Mouse (Mus musculus): ENCODE data around the gene Prl7c1. TPM values are rescaled to one million over a fixed set of nuclear protein-coding genes. Genes with fewer than 3 reads are reported as not detected.
"Not testable (repeated sequence)": the region's sequence is repeated elsewhere in the genome, so short reads cannot be mapped to it uniquely, and the experiment has no call there.

Prl7c1 gene
- polyA plus RNA-seq (2016; fragmentation: Nextera tagmentation; extraction: Ambion mirVana): not detected in 2 replicates

- not testable (repeated sequence) for H3K4me1 ChIP-seq (replicated peaks); H3K36me3 ChIP-seq; H3K9ac ChIP-seq; H3K4me2 ChIP-seq; H3K27ac ChIP-seq (ENCODE audit: poor library complexity, severe bottlenecking); H3K27me3 ChIP-seq (replicated peaks); H3K4me3 ChIP-seq; H3K9me3 ChIP-seq (replicated peaks); ATAC-seq (ENCODE audit: insufficient number of reproducible peaks, low FRiP score)
- WGBS: 76% methylated on average over 3 of the region's 3 CpGs
These were observed at the start of gene Prl7c1 for GRCm38 (mm10) chr13:27780704-27781103. Gene Prl7c1 (minus strand): TSS chr13:27780804.

- Histone ChIP-seq H3K27ac (ENCODE audit: poor library complexity, severe bottlenecking) (no peak overlapping the region), H3K27me3 (replicated peaks) (no peaks in the 10 kb centered on the region), H3K9ac (no peak overlapping the region), H3K4me1 (replicated peaks) (no peaks in the 10 kb centered on the region), H3K36me3 (no peaks in the 10 kb centered on the region), H3K9me3 (replicated peaks) (no peaks in the 10 kb centered on the region), H3K4me3 (no peak overlapping the region), H3K4me2 (no peak overlapping the region)
- no peak for ATAC-seq (ENCODE audit: insufficient number of reproducible peaks, low FRiP score)
- WGBS: 71% methylated on average over 1 of the region's 1 CpGs
These were observed 22.2 kb upstream of the Prl7c1 start for GRCm38 (mm10) chr13:27802765-27803164.

GRCm38 (mm10) chr13:27801354-27801753, 20.8 kb upstream of the Prl7c1 start, which contains the start of gene Prl2a1:
Gene Prl2a1 (plus strand): TSS chr13:27801654.
- H3K27me3 ChIP-seq (replicated peaks): no peaks in the 10 kb centered on the region
- 85% methylated on average over 1 of the region's 1 CpGs for WGBS
- no peak for ATAC-seq (ENCODE audit: insufficient number of reproducible peaks, low FRiP score)

GRCm38 (mm10) chr13:27799303-27799702, 18.7 kb upstream of the Prl7c1 start:
- no peak for ATAC-seq (ENCODE audit: insufficient number of reproducible peaks, low FRiP score)
- H3K4me1 ChIP-seq (replicated peaks): no peaks in the 10 kb centered on the region
- H3K9ac ChIP-seq: no peak overlapping the region
- no peak overlapping the region for H3K4me2 ChIP-seq
- H3K9me3 ChIP-seq (replicated peaks): no peaks in the 10 kb centered on the region
- H3K4me3 ChIP-seq: no peak overlapping the region
- H3K27me3 ChIP-seq (replicated peaks): no peaks in the 10 kb centered on the region
- WGBS: 68% methylated on average over 4 of the region's 4 CpGs
- no peak overlapping the region for H3K27ac ChIP-seq (ENCODE audit: poor library complexity, severe bottlenecking)
- no peaks in the 10 kb centered on the region for H3K36me3 ChIP-seq

More at GRCm38 (mm10) chr13:27801354-27801753, 20.8 kb upstream of the Prl7c1 start, which contains the start of gene Prl2a1:
- Histone ChIP-seq H3K4me3 (no peak within 1 kb of the TSS), H3K27ac (ENCODE audit: poor library complexity, severe bottlenecking) (no peak within 1 kb of the TSS), H3K36me3 (no peaks in the 10 kb centered on the region), H3K4me2 (no peak within 1 kb of the TSS), H3K9me3 (replicated peaks) (no peaks in the 10 kb centered on the region), H3K4me1 (replicated peaks) (no peaks in the 10 kb centered on the region), H3K9ac (no peak within 1 kb of the TSS)

GRCm38 (mm10) chr13:27734512-27735186, 46.0 kb downstream of the Prl7c1 start:
- WGBS: 71% methylated on average over 10 of the region's 10 CpGs
- no peaks in the 10 kb centered on the region for H3K27me3 ChIP-seq (replicated peaks)
- ATAC-seq (ENCODE audit: insufficient number of reproducible peaks, low FRiP score): no peak
- no peaks in the 10 kb centered on the region for H3K36me3 ChIP-seq
- H3K9ac ChIP-seq: no peak overlapping the region
- no peak overlapping the region for H3K27ac ChIP-seq (ENCODE audit: poor library complexity, severe bottlenecking)
- H3K4me1 ChIP-seq (replicated peaks): no peaks in the 10 kb centered on the region
- H3K4me2 ChIP-seq: no peak overlapping the region
- H3K4me3 ChIP-seq: no peak overlapping the region
- no peaks in the 10 kb centered on the region for H3K9me3 ChIP-seq (replicated peaks)

GRCm38 (mm10) chr13:27730286-27730959, 50.2 kb downstream of the Prl7c1 start:
- H3K9ac ChIP-seq; H3K9me3 ChIP-seq (replicated peaks); H3K4me3 ChIP-seq; H3K4me2 ChIP-seq; ATAC-seq (ENCODE audit: insufficient number of reproducible peaks, low FRiP score); H3K36me3 ChIP-seq; H3K4me1 ChIP-seq (replicated peaks); H3K27ac ChIP-seq (ENCODE audit: poor library complexity, severe bottlenecking); H3K27me3 ChIP-seq (replicated peaks): not testable (repeated sequence)
- WGBS: 68% methylated on average over 5 of the region's 5 CpGs

GRCm38 (mm10) chr13:27725057-27725456, 55.5 kb downstream of the Prl7c1 start:
- not testable (repeated sequence) for H3K36me3 ChIP-seq; H3K27ac ChIP-seq (ENCODE audit: poor library complexity, severe bottlenecking); H3K9me3 ChIP-seq (replicated peaks); H3K4me3 ChIP-seq; ATAC-seq (ENCODE audit: insufficient number of reproducible peaks, low FRiP score); H3K4me2 ChIP-seq; H3K27me3 ChIP-seq (replicated peaks); H3K9ac ChIP-seq; H3K4me1 ChIP-seq (replicated peaks)
- WGBS: 71% methylated on average over 3 of the region's 3 CpGs

Other genes starting within 250 kb of the Prl7c1 start
- gene Prl8a9, start 216.2 kb downstream of the Prl7c1 start, polyA plus RNA-seq (2016; fragmentation: Nextera tagmentation; extraction: Ambion mirVana): not detected in 2 replicates
- not detected in 2 replicates for gene Prl8a1, start 198.6 kb downstream of the Prl7c1 start, polyA plus RNA-seq (2016; fragmentation: Nextera tagmentation; extraction: Ambion mirVana)
- not detected in 2 replicates for gene Prl7b1, start 170.2 kb downstream of the Prl7c1 start, polyA plus RNA-seq (2016; fragmentation: Nextera tagmentation; extraction: Ambion mirVana)
- gene Prl7a1, start 138.3 kb downstream of the Prl7c1 start, polyA plus RNA-seq (2016; fragmentation: Nextera tagmentation; extraction: Ambion mirVana): not detected in 2 replicates
- not detected in 2 replicates for gene Prl7a2, start 112.8 kb downstream of the Prl7c1 start, polyA plus RNA-seq (2016; fragmentation: Nextera tagmentation; extraction: Ambion mirVana)
- gene Prl7d1, start 64.1 kb downstream of the Prl7c1 start, polyA plus RNA-seq (2016; fragmentation: Nextera tagmentation; extraction: Ambion mirVana): not detected in 2 replicates
- gene Prl2a1, start 20.9 kb upstream of the Prl7c1 start, polyA plus RNA-seq (2016; fragmentation: Nextera tagmentation; extraction: Ambion mirVana): not detected in 2 replicates
- not detected in 2 replicates for gene Prl2c1, start 68.5 kb upstream of the Prl7c1 start, polyA plus RNA-seq (2016; fragmentation: Nextera tagmentation; extraction: Ambion mirVana)
- gene Prl4a1, start 235.4 kb upstream of the Prl7c1 start, polyA plus RNA-seq (2016; fragmentation: Nextera tagmentation; extraction: Ambion mirVana): not detected in 2 replicates